Mouse (Mus musculus) fat pad, adult 2 months (tissue): Measurements from ENCODE around the gene Rb1.

Experiments used
- DNase-seq: peaks from one replicate; pipeline ENCODE4 v3.0.0-alpha.2; 2011; ENCODE audit warnings: low read depth, low spot score; ENCODE audit errors: extremely low read depth

Rb1 gene

DNA sequence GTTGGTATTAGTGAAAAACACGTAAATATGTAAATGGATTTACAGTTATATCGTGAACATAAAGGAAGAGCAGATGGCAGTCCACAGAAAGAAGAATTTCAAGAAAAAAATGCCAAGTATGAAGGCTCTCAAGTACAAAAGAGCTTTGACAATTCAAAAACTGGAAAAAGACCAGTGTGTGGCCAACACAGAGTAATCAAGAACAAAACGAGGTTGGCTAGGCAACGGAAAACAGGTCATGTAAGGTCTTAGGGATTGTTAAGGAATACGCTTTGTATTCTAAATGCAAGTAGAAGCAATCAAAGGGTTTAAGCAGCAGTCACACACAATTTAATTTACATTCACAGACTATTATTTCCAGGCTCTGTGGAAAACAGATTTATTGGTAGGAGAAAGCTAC is 53.8 kb downstream of the Rb1 start:
- no peak for DNase-seq

DNA sequence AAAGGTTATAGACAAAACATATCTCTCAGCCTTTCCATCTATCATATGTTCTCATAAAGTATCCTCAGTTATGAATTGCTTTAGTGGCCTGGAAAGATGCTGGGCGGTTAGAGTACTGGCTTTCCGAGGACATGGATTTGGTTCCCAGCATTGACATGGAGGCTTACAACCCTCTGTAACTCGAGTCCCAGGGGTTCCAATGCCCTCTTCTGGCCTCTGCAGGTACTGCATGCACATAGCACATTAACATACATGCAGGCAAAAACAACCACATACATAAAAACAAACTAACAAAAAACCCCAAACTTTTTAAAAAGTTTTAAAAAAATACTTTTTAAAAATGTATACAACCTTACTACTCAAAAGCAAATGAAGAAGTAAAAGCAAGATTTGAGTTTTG is 59.5 kb downstream of the Rb1 start:
- no peak for DNase-seq

DNA sequence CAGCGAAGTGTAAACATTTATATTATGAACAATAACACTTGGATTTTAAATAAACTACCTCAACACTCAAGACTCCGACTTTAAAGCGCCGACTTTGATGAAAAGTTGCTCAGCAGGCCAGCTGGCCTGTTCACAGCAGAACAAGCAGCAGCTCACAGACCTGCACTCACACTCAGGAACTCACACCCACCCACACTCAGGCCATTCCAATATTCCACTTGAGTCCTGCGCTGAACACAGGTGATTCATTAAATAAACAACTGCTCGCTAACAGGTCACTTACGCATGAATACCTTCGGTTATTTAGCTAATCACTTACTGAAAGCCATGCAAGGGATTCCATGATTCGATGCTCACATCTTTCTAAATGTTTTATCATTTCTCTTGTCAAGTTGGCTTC is 63.4 kb downstream of the Rb1 start:
- DNase-seq = no peak

DNA sequence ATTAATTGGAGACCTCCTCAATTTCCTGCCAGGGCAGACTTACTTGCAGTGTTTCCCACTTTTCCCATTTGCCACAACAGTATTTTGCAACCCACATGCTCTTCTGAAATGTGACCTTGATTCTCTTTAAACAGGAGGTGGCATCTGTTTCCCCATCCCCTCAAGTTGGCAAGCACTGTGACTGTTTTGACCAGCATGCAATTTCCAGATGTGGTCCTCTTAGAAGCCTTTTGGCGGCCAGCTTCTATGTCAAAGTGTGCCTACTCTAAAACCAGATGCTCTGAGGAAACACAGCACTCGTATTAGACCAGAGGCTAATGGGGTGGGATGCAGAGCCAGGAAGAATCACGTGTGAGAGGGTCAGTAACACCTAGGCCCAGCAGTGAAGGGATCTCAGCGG is 67.4 kb downstream of the Rb1 start:
- DNase-seq = no peak

DNA sequence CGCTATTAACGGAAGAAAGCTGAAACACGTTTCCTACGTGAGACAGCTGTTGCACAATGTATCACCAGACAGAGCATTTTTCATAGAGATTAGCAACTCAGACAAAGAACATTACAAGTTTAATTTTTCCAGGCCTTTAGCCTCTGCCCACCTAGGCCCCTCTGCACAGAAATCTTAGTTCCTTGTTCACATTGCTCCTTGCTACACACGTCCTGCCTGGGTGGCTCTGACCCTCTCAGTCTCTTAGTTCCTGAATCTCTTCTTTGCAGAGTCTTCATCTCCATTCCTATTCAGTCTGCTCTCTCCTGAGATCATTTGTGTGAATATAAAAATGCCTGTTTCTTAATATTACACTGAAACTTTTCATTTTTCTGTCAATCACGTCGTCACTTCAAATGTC is 68.3 kb downstream of the Rb1 start:
- DNase-seq = no peak

DNA sequence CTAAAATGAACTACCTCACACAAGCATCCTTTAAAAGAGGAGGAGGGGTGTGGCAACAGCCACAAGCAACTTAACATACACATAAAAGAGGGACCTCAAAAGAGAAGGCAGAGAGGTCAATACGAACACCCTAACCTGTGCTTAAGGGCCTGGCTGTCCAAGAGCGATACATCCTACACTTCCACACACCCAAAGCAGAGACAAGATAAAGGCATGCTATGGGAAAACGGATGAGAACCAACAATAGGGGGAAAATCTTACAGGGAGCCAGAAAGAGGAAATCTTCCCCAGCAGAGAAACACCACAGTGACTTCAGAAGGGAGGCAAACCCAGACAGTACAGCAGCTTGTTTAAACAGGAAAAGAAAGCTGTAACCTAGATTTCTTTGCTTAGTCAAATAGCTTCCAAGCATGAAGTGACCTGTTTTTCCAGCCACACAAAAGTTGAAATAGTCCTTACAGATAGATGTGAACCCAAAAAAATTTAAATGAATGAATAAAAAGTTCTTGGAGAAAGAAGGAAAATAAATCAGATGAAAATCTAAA is 70.1 kb downstream of the Rb1 start:
- DNase-seq = no peak

DNA sequence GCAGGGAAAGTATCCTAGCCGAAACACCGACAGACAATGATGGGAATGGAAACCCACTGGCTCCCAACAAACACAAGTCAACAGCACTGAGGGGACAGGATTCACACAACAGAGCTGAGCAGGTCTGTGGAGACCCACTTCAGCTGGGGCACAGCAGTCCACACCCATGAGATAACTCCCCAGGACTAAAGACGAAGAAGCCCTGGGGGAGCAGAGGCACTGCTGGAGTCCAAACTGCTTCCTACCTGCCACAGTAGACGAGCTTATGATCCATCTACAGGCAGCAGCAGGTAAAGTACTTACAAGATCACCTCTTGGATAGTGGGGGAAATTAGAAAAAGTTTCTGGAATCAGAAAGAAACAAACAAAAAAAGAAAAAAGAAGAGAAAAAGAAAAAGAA is 71.2 kb downstream of the Rb1 start:
- no peak for DNase-seq

DNA sequence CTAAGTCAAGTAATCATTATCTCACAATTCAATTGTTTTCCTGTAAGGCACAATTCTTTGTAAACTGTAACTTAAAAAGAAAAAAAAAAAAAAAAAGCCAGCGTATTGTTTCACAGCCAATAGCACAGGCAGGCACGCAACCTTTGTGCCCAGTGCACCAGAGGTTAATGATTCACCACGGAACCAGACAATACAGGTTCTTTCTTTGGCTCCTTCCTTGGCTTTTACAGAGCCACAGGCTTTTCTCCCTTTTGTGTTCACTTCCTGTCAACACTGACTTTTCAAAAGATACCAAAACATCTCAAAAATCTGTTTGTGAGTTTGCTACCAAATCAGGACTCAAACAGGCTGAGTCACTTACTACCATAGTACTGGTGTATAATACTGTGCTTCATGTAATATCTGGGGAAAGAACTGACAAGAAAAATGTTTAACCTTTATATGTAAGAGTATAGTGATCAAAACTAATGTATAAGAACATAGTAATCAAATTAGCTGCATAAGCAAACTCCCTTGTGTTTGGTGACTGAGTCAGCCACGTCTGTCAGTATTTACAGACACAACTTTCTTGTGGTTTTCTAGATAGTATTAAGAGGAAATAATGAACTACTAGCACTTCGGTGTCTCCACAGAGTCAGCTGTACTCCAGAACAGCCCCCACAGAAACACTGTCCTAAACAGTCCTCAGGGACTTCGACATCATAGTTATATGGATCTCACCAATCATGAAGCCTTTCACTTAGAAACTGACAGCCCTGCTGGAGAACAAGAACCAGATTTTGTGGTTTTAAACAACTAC is 72.0 kb downstream of the Rb1 start:
- no peak for DNase-seq

DNA sequence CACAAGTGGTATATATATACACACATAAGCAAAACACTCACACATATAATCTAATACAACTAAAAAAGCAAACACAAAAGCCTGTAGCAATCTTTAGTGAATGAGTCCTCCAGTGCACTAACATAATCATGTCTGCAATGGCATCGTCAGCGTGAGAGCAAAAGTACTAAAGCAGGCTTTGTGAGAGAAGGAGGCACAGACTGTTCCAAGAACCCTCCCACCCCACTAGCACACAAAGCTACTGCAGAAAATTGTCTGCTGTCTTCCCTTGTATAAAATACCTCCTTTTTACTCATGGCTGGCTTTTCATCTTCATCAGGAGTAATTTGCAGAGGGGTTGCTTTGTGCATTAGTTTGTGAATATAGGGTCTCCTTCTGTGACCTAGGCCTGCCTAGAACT is 73.3 kb downstream of the Rb1 start:
- DNase-seq = no peak

DNA sequence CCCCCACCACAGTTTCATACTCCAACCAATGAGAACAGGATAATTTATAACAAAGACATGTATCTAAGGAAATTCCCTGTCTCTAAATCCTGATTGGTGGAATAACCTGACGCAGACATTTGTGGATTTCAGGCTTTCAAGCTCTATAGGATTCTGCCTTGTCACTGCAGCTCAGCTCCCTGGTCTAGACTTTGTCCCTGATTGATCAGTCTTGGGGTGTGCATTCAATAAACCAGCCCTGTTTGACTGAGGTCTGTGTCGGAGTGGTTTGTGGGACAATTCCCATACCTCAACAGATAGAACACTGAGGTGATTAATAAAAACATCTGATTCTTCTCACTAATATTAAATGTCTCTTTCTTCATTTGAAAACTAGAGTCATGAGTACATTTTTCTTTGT is 75.6 kb downstream of the Rb1 start:
- DNase-seq = no peak

DNA sequence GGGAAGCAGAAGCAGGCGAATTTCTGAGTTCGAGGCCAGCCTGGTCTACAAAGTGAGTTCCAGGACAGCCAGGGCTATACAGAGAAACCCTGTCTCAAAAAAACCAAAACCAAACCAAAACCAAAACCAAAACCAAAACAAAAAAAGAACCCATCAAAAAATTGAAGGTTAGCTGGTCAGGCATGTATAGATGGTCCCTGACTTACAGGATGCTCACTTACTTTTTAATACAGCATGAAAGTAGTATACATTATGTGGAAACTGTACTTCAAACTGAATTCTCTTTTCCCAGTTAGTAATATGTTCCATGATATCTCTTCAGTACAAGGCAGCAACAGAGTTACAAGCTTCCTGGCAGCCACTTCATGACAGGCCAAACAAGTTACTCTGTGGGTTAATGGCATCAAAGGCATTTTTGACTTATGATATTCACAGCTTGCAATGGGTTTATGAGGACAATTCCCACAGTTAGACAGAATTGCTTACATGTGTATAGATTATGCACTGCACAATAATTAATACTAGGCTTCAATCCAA is 81.5 kb downstream of the Rb1 start:
- DNase-seq = no peak

DNA sequence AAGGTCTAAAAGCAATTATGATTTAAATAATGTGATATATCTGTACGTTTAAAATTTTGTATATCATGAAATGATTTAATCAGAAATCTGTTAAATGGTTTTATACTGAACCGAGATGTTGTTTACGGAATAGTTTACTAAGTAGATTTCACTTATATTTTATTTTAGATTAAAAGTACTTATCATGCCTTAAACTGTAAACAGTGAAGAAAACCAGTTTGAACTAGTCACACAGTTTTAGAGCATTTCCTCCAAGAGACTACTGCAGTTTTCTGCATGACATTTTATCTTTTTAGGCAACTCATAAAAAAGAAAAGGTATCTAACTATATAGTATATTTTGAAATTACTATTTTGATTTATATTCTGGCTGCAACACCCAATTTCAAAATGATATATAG is 85.8 kb downstream of the Rb1 start:
- DNase-seq = no peak

DNA sequence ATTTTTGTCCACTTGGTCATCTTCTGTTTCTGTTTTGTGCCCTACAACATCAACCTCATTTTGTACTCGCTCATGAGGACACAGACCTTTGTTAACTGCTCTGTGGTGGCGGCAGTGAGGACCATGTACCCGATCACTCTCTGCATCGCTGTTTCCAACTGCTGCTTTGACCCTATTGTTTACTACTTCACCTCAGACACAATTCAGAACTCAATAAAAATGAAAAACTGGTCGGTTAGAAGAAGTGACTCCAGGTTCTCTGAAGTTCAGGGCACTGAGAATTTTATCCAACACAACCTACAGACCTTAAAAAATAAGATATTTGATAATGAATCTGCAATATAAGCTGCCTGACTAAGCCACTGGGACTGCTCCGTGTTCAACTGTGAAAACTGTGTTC is 86.3 kb downstream of the Rb1 start:
- DNase-seq = no peak

DNA sequence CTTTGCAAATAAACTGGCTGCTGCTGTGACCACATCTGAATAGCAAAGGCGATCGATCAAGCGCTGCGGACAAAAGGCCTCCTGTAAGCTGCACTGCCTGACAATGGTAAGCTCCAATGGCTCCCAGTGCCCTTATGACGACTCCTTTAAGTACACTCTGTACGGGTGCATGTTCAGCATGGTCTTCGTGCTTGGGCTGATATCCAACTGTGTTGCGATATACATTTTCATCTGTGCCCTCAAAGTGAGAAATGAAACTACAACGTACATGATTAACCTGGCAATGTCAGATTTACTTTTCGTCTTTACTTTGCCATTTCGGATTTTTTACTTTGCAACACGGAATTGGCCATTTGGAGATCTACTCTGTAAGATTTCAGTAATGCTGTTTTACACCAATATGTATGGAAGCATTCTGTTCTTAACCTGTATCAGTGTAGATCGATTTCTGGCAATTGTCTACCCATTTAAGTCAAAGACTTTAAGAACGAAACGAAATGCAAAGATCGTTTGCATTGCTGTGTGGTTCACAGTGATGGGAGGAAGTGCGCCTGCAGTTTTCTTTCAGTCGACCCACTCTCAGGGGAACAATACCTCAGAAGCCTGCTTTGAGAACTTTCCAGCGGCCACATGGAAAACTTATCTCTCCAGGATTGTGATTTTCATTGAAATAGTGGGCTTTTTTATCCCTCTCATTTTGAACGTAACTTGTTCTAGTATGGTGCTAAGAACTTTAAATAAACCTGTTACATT is 86.9 kb downstream of the Rb1 start:
- no peak for DNase-seq

DNA sequence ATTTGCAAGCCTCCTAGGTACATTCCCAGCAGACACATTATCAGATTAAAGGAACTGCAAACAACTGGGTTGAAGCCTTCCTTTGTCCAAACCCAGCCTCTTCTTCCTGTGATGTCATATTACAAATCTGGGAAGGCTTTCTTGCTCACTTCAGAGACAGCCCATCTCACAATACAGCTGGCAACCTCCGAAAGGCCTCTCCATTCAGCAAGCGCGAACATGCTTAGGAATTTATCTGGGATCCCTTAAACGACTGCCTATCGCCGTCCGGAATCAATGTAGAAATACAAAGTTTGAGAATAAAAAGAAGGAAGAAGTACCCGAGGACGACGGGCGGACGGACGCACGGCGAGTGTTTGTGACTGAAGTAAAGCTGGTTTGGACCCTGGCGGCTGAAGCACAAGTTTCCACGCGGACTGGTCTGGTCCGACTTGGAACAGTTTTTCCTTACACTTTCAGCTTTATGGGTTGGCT is 87.7 kb downstream of the Rb1 start, which contains the start of gene Lpar6:
Lpar6 (plus strand) TSS at position 48 of the 474 bp plus-strand sequence.
- DNase-seq = peak; percentile 83

DNA sequence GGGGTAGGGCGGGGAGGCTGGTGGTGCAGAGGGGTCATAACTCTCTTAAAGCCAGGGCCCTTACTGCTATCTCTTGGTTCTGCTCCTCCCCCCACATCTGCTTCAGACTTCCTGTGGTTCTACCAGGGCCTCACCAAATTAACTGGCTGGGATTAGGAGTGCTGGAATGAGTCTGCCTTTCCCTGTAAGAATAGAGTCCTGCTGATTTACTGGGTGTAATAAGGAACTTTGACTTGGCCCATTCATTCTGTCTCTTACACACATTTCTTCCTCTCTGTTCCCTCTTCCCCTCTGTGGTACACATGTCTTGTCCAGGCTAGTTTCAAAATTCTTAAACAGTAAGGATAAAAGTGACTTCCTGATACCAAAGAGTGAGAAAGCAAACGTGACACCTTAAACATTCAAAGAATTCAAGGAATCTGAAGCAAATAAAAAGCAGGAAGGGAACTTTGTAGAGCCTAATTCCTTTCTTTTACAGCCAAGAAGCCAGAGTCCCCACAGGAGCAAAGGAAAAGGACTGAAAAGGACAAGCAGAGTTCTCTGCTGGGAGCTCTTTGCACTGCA is 91.1 kb downstream of the Rb1 start:
- no peak for DNase-seq

DNA sequence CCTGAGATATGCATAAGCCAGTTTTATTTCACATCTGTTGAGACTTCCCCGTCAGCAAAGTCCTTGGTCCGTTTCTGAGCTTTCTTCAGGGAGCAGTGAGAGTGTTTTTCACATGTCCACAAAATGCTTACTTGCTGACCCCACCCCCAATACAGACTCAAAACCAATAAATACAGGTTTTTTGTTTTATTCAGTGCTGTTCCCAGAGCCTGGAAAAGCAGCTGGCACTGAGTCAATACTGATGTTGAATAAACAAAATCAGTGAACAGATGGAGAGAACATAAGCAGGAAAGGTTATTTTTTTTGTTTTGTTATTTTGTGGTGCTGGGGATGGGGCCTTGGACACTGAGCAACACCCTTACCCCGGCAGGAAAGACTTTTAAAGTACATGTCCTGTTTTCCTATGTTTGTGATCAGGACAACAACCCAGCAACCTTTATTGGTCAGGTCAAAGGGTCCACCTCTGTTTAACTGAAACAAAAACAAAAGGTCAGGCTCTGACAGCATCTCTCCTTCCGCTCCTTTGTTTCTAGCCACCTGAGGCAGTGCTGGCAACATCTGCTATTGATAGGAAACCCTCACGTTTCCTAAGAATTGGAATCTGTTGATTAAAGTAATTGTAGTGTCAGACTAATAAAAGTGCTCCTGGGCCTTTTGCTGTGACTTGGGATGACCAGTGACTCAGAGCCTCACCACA is 94.2 kb downstream of the Rb1 start:
- DNase-seq = no peak

DNA sequence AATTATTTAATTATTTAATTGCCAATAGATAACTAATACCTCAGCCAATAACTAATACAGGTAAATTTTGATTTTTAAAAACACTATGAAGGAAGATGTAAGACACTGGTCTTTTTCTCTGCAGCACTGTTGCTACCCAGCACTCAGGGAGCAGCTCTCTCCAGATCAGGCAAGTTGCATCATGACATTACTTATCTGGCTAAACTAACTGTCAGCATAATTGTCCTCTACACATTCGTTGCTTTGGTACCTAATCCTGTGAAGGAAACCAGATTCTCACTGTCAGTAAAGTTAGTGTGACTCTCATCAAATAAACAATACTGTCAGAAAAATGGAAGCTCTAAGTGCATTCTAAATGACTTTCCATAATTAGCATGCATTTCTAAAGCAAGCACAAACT is 98.8 kb downstream of the Rb1 start:
- no peak for DNase-seq

DNA sequence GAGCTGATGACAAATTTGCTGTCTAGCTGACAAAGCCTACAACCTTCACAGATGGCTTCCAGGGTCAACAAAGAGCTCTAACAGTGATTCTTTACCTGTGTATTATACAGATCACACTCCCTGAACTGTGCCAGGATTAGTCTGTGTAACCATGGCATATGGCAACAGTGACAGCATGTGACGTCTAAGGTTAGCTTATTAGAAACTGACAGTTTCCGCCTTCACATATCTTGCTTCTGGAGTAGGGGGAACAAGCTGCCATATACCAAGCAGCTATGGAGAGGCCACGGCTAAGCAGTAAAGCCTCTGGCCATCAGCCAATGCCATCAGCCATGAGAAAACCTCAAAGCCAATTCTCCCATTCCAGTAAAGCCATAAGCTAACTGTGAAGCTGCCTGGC is 99.3 kb downstream of the Rb1 start:
- DNase-seq = no peak

DNA sequence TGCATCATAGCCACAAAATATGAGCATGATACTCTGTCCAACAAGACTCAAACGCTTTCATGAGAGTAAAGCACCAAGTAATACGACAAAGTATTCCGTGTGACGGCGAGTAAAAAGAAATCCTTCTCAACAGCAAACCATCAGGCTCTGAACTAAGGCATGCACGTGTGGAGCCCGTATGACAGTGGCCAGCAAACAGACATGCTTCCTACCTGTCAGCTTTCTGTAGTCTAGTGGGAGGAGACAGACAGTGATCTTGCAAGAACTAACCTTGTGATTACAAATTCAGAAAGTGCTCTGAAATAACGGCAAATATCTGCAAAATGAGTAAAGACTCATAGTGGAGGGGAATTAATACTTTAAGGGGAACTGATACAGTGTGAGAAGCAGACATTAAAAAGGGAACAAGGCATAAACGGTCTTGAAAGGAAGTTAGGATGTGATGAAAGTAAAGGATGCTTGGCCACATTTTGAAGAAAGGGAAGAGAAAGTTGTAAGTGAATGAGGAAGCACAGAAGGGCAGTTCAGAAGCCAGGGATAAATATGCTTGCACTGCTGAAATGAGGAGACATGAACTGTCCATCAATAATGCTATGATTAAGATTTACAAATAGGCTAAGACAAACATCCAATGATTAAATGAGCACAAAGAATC is 103.2 kb downstream of the Rb1 start:
- DNase-seq = no peak
